Mouse (Mus musculus) R1 (cell line): Measurements from ENCODE around the gene Ttc39b.

Source experiments
- DNase-seq: peaks from one replicate; pipeline ENCODE4 v3.0.0-alpha.2; 2018; ENCODE audit warnings: low read depth, low spot score

Gene Ttc39b

DNA sequence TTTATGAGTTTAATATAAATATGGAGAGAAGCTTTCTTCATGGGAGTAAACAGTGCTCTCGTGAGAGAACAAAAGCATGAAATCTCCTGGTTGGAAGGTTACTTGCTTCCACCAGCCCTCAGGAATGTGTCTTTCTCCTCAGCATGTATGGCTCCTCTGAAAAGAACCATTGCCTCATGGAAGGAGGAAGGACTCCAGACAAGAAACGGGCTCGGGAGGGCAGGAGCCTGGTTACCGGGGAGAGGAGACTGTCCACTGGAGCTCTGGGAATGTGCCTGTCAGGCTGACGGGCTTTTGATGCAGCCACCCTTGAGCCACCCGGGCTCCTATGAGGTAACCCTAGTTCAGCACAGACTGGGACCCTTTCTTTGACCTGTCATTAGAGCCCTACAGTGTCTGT is 137.6 kb downstream of the Ttc39b start:
- no peak for DNase-seq

DNA sequence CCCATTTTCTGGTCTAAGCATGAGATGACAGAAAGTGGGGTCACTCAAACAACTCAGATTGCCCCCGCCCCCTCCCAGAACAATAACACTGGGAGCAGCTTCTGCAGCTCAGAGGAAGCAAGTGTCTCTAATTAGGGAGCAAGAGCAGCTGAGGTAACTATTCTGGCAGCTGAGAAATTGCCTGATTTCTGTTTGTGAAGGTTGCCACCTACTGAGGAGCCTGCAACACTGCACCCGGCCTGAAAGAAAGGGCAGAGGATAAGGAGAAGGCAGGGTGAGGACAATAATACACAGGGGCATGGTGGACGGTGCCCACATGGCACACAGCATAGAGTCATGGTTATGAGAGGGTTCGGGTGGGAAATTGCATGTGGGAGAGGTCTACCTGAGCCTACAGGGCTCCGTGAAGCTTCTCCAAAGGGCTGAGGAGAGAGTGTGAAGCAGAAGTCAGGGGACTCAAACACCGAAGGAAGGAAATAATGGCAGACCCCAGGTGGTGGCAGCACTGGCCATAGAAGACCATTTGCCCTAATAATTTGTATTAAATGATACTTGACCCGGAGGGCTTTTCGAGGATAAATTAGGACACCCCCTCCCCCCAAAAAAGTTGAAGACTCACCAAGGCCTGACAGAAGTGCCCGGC is 140.6 kb downstream of the Ttc39b start:
- peak; percentile 66 for DNase-seq

DNA sequence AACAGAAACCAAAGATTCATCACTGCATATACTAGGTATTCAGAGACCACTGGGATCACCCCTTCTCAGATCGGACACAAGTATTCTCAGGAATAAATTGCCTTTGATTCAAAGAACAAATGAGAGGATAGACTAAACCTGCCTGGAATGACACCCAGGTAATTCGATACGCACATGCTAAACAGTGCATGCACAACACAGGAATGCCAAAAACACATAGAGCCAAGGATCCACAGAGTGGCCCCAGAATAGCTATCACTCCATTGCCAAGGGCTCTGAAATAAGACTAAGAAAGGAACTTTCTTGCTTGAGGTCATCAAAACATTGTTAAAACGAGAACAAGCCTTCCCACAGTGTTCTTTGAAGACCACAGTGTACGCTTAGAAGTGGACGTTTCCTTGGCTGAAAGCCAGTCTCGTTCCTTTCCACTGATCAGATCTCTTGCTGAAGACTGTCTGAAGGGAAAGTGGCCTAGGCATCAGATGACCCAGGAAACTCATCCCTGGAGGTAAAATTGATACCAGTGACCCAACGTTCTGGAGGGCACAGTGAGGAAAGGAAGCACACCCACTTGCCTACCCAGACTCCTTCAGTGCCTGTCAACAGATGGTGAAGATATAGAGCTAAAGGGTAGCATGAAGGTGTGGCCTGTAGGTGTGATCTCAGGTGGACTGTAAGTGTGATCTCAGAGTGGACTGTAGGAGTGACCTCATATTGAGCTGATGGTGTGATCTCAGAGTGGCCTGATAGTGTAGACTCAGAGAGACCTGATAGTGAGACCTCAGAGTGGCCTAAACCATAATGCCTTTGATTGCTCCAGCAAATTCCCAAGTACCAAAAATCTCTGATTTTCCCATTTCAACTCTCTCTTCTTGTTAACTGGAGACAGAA is 141.6 kb downstream of the Ttc39b start:
- DNase-seq: no peak

DNA sequence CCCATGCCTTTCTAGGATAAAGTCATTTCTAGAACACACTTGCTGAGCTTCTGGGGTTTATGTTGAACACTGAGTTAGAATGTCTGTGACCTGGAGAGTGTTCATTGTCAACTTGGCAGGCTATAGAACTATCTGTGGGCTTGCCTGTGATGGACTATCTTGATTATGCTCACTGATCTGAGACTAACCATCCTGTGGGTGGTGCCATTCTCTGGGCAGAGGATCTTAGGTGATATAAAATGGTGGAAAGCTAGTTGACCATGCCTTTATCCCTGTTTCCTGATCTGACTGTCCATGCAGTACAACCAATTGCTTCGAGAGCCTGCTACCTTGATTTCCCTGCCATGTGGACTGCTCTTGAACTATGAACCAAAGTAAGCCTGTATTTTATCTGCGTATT is 146.6 kb downstream of the Ttc39b start:
- no peak for DNase-seq

DNA sequence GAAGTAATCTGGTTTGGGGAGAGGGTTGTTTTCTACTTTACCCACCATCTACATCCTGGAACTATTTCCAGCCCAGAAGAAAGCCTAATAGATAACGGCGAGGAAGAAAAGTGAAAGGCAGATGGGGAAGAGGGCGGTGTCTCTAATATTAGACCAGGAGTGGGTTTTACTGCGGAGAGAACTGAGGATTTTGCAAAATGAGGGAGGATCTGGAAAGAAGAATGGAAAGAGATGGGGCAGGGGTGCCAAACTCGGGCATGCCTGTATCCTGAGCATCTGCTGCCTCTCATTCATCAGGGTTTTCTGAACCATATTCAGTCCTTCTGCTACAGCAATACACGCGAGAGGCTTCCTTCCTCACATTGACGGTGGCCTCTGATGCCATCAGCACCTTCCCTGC is 149.1 kb downstream of the Ttc39b start:
- DNase-seq: no peak

DNA sequence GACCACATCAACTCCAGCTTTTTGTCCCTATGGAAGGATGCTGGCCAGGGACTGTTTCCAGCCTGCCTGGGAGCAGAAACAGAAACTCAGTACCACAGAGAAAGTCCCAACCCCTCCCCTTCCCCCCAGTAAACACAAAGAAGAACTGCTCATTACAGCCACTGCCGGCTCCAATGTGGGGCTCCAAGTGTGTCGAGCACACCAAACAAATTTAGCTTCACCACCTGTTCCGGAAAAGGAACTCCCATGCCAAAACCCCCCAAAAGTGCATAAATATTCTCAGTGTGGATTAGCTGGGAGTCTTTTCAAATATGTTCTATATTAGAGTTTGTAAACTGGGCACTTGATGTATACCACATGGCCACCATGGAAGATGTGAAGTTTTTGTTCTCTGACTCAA is 151.8 kb downstream of the Ttc39b start:
- DNase-seq: no peak

DNA sequence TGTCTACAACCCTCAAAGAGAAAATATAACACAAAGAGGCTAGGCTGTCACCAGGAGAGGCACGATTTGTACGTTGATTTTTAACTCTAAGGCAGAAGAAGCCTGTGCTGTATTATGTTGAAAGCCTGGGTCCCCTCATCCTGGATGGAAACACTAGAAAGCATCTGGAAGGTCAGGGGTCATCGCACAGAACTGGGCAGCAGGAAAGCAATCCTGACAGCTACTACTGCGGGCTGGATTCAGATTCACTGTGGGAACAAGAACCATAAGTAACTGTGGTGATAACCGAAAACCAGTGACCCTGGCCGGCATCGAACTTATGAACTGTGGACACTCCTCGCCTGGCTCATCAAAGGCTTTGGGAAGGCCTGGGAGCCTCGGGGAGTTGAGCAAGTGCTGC is 153.3 kb downstream of the Ttc39b start:
- DNase-seq: no peak
